Mouse (Mus musculus) liver, adult 2 months (tissue): ENCODE measurements around the gene Kalrn. TPM values are rescaled to one million over a fixed set of nuclear protein-coding genes. Genes with fewer than 3 reads are reported as not detected.

Experiments
- DNase-seq: peaks from one replicate; pipeline ENCODE4 v3.0.0-alpha.2; 2011; ENCODE audit warnings: low read depth, low spot score; ENCODE audit errors: extremely low read depth
- H3K27ac ChIP-seq: fragments of 200-500 bp; replicated peaks from 2 replicates; pipeline ENCODE4 v1.5.1; 2012; ENCODE audit warnings: low read depth, mild to moderate bottlenecking, control low read depth, inconsistent platforms, low read length; ENCODE audit not compliant: insufficient read depth
- H3K27me3 ChIP-seq: fragments of 200-500 bp; 2 replicates; pipeline ENCODE4 v1.6.1; 2012; ENCODE audit warnings: mild to moderate bottlenecking, moderate library complexity, low read length, inconsistent platforms; ENCODE audit not compliant: control insufficient read depth, insufficient read depth
- H3K36me3 ChIP-seq: fragments of 200-500 bp; 2 replicates; pipeline ENCODE4 v1.6.1; 2012; ENCODE audit warnings: low read length, inconsistent platforms; ENCODE audit not compliant: control insufficient read depth, insufficient read depth
- H3K4me1 ChIP-seq: fragments of 200-500 bp; 2 replicates; pipeline ENCODE4 v1.6.1; 2011; ENCODE audit warnings: low read length; ENCODE audit not compliant: control insufficient read depth, insufficient read depth
- H3K4me3 ChIP-seq: fragments of 200-500 bp; 2 replicates; pipeline ENCODE4 v1.5.1; 2011; ENCODE audit warnings: low read depth, mild to moderate bottlenecking, control low read depth, low read length, moderate library complexity; ENCODE audit not compliant: insufficient read depth
- H3K79me2 ChIP-seq: fragments of 200-500 bp; 2 replicates; pipeline ENCODE4 v1.6.1; 2012; ENCODE audit warnings: inconsistent platforms, mild to moderate bottlenecking, low read length, moderate library complexity; ENCODE audit not compliant: control insufficient read depth, insufficient read depth
- H3K9ac ChIP-seq: fragments of 200-500 bp; 2 replicates; pipeline ENCODE4 v1.6.1; 2012; ENCODE audit warnings: low read depth, mild to moderate bottlenecking, control low read depth, inconsistent platforms, low read length
- CTCF ChIP-seq: fragments of 200-500 bp; IDR thresholded peaks from 2 replicates; pipeline ENCODE4 v1.5.1; 2011; ENCODE audit warnings: low read depth, low read length, control low read depth
- POLR2A ChIP-seq: fragments of 200-500 bp; IDR thresholded peaks from 2 replicates; pipeline ENCODE4 v1.6.1; 2011; ENCODE audit warnings: low read length, control low read depth; ENCODE audit not compliant: insufficient read depth; ENCODE audit errors: extremely low read depth
- WGBS: fragments of 180-500 bp; shearing (Covaris S2); methylation state at CpG from one replicate; pipeline ENCODE4 v1.1.7; 2018; 5-methylcytosine and 5-hydroxymethylcytosine counted together
- polyA plus RNA-seq: library from polyadenylated mRNA; depleted of rRNA; stranded (reverse); fragments of >200 nt; gene quantifications from 2 replicates; pipeline ENCODE4 v1.2.3, GENCODE M21; 2012
- total RNA-seq: library from RNA; depleted of rRNA; stranded (reverse); fragments of >200 nt; gene quantifications from 2 replicates; pipeline ENCODE4 v1.2.3, GENCODE M21; 2014

The Kalrn gene
- total and polyA plus RNA-seq, 2 experiments = 14.0 to 34.8 TPM

- H3K36me3 ChIP-seq = no peaks in the 10 kb centered on the region
- no peak overlapping the region for H3K27ac ChIP-seq
- peaks cover 9% of the 10 kb centered on the region; the same call in 1 of the 2 replicates for H3K27me3 ChIP-seq
- H3K79me2 ChIP-seq = no peaks in the 10 kb centered on the region
- H3K4me1 ChIP-seq = no peaks in the 10 kb centered on the region
- peak overlapping the region; percentile 30 for H3K9ac ChIP-seq
- WGBS = 3% methylated on average over 41 of the region's 42 CpGs
- DNase-seq = no peak
- peak overlapping the region; percentile 44 for H3K4me3 ChIP-seq
- TF ChIP-seq CTCF (no peak), POLR2A (no peak)
Observed at GRCm38 (mm10) chr16:34573856-34574491, 642 bp upstream of the Kalrn start.

GRCm38 (mm10) chr16:34572406-34573150 lies 754 bp downstream of the Kalrn start:
- DNase-seq = no peak

GRCm38 (mm10) chr16:34571931-34572405 lies 1.4 kb downstream of the Kalrn start:
- WGBS = 8% methylated on average over 10 of the region's 10 CpGs
- Histone ChIP-seq H3K27ac (no peak overlapping the region), H3K27me3 (peaks cover 9% of the 10 kb centered on the region; the same call in 1 of the 2 replicates)

More at GRCm38 (mm10) chr16:34572406-34573150, 754 bp downstream of the Kalrn start:
- H3K36me3 ChIP-seq = no peaks in the 10 kb centered on the region
- H3K4me1 ChIP-seq = no peaks in the 10 kb centered on the region
- H3K9ac ChIP-seq = peak overlapping the region; percentile 48
- peaks cover 9% of the 10 kb centered on the region; the same call in 1 of the 2 replicates for H3K27me3 ChIP-seq
- no peak for TF ChIP-seq POLR2A
- no peak for TF ChIP-seq CTCF
- peak overlapping the region; percentile 72 for H3K4me3 ChIP-seq
- no peak overlapping the region for H3K27ac ChIP-seq
- no peaks in the 10 kb centered on the region for H3K79me2 ChIP-seq
- WGBS = 1% methylated on average over 59 of the region's 61 CpGs

GRCm38 (mm10) chr16:34569897-34570296 lies 3.4 kb downstream of the Kalrn start:
- no peaks in the 10 kb centered on the region for H3K4me1 ChIP-seq
- DNase-seq = no peak

More at GRCm38 (mm10) chr16:34571931-34572405, 1.4 kb downstream of the Kalrn start:
- Histone ChIP-seq H3K9ac (no peak overlapping the region), H3K4me3 (peak overlapping the region; percentile 72; the same call in 1 of the 2 replicates), H3K36me3 (no peaks in the 10 kb centered on the region), H3K79me2 (no peaks in the 10 kb centered on the region), H3K4me1 (no peaks in the 10 kb centered on the region)
- no peak for TF ChIP-seq POLR2A
- DNase-seq = peak; percentile 28

GRCm38 (mm10) chr16:34568831-34569230 lies 4.5 kb downstream of the Kalrn start:
- no peaks in the 10 kb centered on the region for H3K4me1 ChIP-seq
- TF ChIP-seq CTCF (no peak), POLR2A (no peak)
- DNase-seq = no peak
- no peaks in the 10 kb centered on the region for H3K79me2 ChIP-seq
- peaks cover 9% of the 10 kb centered on the region; the same call in 1 of the 2 replicates for H3K27me3 ChIP-seq
- no peak overlapping the region for H3K4me3 ChIP-seq
- no peaks in the 10 kb centered on the region for H3K36me3 ChIP-seq
- no peak overlapping the region for H3K27ac ChIP-seq
- no peak overlapping the region for H3K9ac ChIP-seq
- WGBS = 71% methylated on average over 6 of the region's 6 CpGs

More at GRCm38 (mm10) chr16:34569897-34570296, 3.4 kb downstream of the Kalrn start:
- Histone ChIP-seq H3K79me2 (no peaks in the 10 kb centered on the region), H3K4me3 (no peak overlapping the region), H3K27me3 (peaks cover 9% of the 10 kb centered on the region; the same call in 1 of the 2 replicates), H3K9ac (no peak overlapping the region), H3K36me3 (no peaks in the 10 kb centered on the region), H3K27ac (no peak overlapping the region)
- WGBS = 50% methylated on average over 2 of the region's 2 CpGs
- TF ChIP-seq POLR2A = no peak
- no peak for TF ChIP-seq CTCF
